In genomic region chr9:57610359-57610826, GRCm38 (mm10) we compare ENCODE assay signal across 20 mouse cellular contexts. TPM values are rescaled to one million over a fixed set of nuclear protein-coding genes. Genes with fewer than 3 reads are reported as not detected.
DNase-seq lines count a peak whose midpoint lies in the region; ATAC-seq and TF ChIP-seq lines count a peak whose summit lies in the region.
"Had no signal": no experiment of that assay in that cellular context is flagged by ENCODE, and none has a peak within 500 bp of the region (broad histone marks: within the 10 kb centered on the region; RNA-seq: fewer than 3 reads in every experiment).

No protein-coding gene starts in this region.

- no peaks in the 10 kb centered on the region for H3K9me3 ChIP-seq in forebrain, embryonic 15.5 days
- no peaks in the 10 kb centered on the region for H3K9me3 ChIP-seq in forebrain, embryonic 10.5 days
- H3K9me3 ChIP-seq: heart, embryonic 15.5 days had no signal

- no peak for DNase-seq in forebrain, embryonic 10.5 days (ENCODE audit: extremely low spot score, low spot score)
- DNase-seq in testis, postnatal 14 days (ENCODE audit: low spot score): no peak
- DNase-seq in cerebellum, postnatal 25 days: peak; percentile 63 to 64
- no peak for DNase-seq in spleen, postnatal 14 days (ENCODE audit: low spot score in 2 of 2)
- DNase-seq in gastrocnemius, postnatal 4 days (ENCODE audit: low spot score in 2 of 2): no peak
- no peak for DNase-seq in urinary bladder, postnatal 36 days (ENCODE audit: low spot score in 2 of 2)
- DNase-seq: adrenal gland, adult 2 months; heart, adult 11 months; kidney, adult 8-10 months; lung, adult 2 months; right cerebral cortex, postnatal 14 days; thymus, postnatal 14 days had no signal

- TF ChIP-seq CTCF in testis, adult 2 months (IDR thresholded peaks at IDR 0.05; ENCODE audit: control insufficient read depth, insufficient read depth, insufficient replicate concordance, low read depth, low read length): no peak

- peak; percentile 82 for ATAC-seq in forebrain, embryonic 15.5 days (replicated peaks)
- ATAC-seq: Patski had no signal

- WGBS in forebrain, embryonic 15.5 days: 34% methylated on average over 3 of the region's 3 CpGs
- WGBS in forebrain, embryonic 10.5 days: 55% methylated on average over 3 of the region's 3 CpGs

- H3K4me1 ChIP-seq in forebrain, embryonic 15.5 days: peaks cover 21% of the 10 kb centered on the region
- H3K4me1 ChIP-seq in forebrain, embryonic 10.5 days: peaks cover 27% of the 10 kb centered on the region
- peaks cover 5% of the 10 kb centered on the region for H3K4me1 ChIP-seq in testis, adult 2 months (ENCODE audit: control insufficient read depth, insufficient read depth, low read length)

- no peak for TF ChIP-seq POLR2A in testis, adult 2 months (IDR thresholded peaks at IDR 0.05; ENCODE audit: control insufficient read depth, low read depth, low read length)

- H3K4me2 ChIP-seq in forebrain, embryonic 15.5 days (replicated peaks): no peak overlapping the region
- H3K4me2 ChIP-seq: heart, embryonic 15.5 days had no signal

- peak overlapping the region; percentile 69 for H3K27ac ChIP-seq in forebrain, embryonic 15.5 days (replicated peaks)
- H3K27ac ChIP-seq in forebrain, embryonic 10.5 days: no peak overlapping the region
- H3K27ac ChIP-seq in testis, adult 2 months (ENCODE audit: control insufficient read depth, insufficient read depth, low read depth, low read length): no peak overlapping the region
- H3K27ac ChIP-seq: heart, embryonic 15.5 days had no signal

- no peak overlapping the region for H3K4me3 ChIP-seq in forebrain, embryonic 15.5 days
- no peak overlapping the region for H3K4me3 ChIP-seq in forebrain, embryonic 10.5 days
- peak overlapping the region; percentile 57; the same call in 1 of the 2 replicates for H3K4me3 ChIP-seq in testis, adult 2 months (ENCODE audit: control insufficient read depth, low read depth, low read length)
- H3K4me3 ChIP-seq: heart, embryonic 15.5 days had no signal

- H3K27me3 ChIP-seq in forebrain, embryonic 15.5 days: peaks cover 7% of the 10 kb centered on the region; the same call in 1 of the 2 replicates
- peaks cover 24% of the 10 kb centered on the region for H3K27me3 ChIP-seq in forebrain, embryonic 10.5 days (ENCODE audit: poor library complexity, severe bottlenecking)
- H3K27me3 ChIP-seq in testis, adult 2 months (ENCODE audit: control insufficient read depth, insufficient read depth, low read length): no peaks in the 10 kb centered on the region
- H3K27me3 ChIP-seq: Patski had no signal

- no peak overlapping the region for H3K9ac ChIP-seq in forebrain, embryonic 15.5 days (replicated peaks)
- H3K9ac ChIP-seq: heart, embryonic 15.5 days had no signal

- no peaks in the 10 kb centered on the region for H3K36me3 ChIP-seq in forebrain, embryonic 15.5 days
- no peaks in the 10 kb centered on the region for H3K36me3 ChIP-seq in forebrain, embryonic 10.5 days (replicated peaks)
- H3K36me3 ChIP-seq in testis, adult 2 months (ENCODE audit: control insufficient read depth, insufficient read depth, low read length): no peaks in the 10 kb centered on the region
- H3K36me3 ChIP-seq: heart, embryonic 15.5 days had no signal

RNA-seq across cellular contexts. Expression of gene Cplx3, which starts 4.3 kb away (rescaled TPM):
- 0.45 TPM in 1 of 2 replicates, not detected in the other for polyA plus RNA-seq in forebrain, embryonic 15.5 days (2015; fragmentation: Nextera tagmentation; extraction: Ambion mirVana)
- polyA plus RNA-seq in forebrain, embryonic 10.5 days (2016; fragmentation: Nextera tagmentation; extraction: Ambion mirVana): 1.9 and 2.9 TPM in 2 replicates
- polyA plus RNA-seq in testis, adult 2 months (2012; rRNA removed): 0.16 TPM in 1 of 2 replicates, not detected in the other
- total RNA-seq in gastrocnemius, postnatal 4 days (2021): not detected
- total RNA-seq: adrenal gland, adult 2 months had no signal
- polyA plus RNA-seq: adrenal gland, adult 2 months; heart, embryonic 15.5 days; limb, embryonic 14.5 days; lung, adult 2 months had no signal

RNA-seq across cellular contexts. Expression of gene Lman1l, which starts 10.2 kb away (rescaled TPM):
- not detected in 2 replicates for polyA plus RNA-seq in forebrain, embryonic 15.5 days (2015; fragmentation: Nextera tagmentation; extraction: Ambion mirVana)
- polyA plus RNA-seq in forebrain, embryonic 10.5 days (2016; fragmentation: Nextera tagmentation; extraction: Ambion mirVana): not detected in 2 replicates
- polyA plus RNA-seq in testis, adult 2 months (2012; rRNA removed): 0.06 TPM in 1 of 2 replicates, not detected in the other
- total RNA-seq in gastrocnemius, postnatal 4 days (2021): not detected
- total RNA-seq: adrenal gland, adult 2 months; layer of hippocampus, adult 18-20 months; left cerebral cortex, adult 8-10 months had no signal
- polyA plus RNA-seq: adrenal gland, adult 2 months; embryonic facial prominence, embryonic 11.5 days; heart, embryonic 15.5 days; limb, embryonic 14.5 days had no signal

RNA-seq across cellular contexts. Expression of gene Ulk3, which starts 21.1 kb away (rescaled TPM):
- polyA plus RNA-seq in forebrain, embryonic 15.5 days (2015; fragmentation: Nextera tagmentation; extraction: Ambion mirVana): 26.6 and 29.8 TPM in 2 replicates
- 12.8 and 14.7 TPM in 2 replicates for polyA plus RNA-seq in forebrain, embryonic 10.5 days (2016; fragmentation: Nextera tagmentation; extraction: Ambion mirVana)
- polyA plus RNA-seq in testis, adult 2 months (2012; rRNA removed): 9.2 and 9.5 TPM in 2 replicates
- 10 to 100 TPM; 14.3 to 15.3 TPM for total RNA-seq in gastrocnemius, postnatal 4 days (2021)

RNA-seq across cellular contexts. Expression of gene Csk, which starts 43.0 kb away (rescaled TPM):
- polyA plus RNA-seq in forebrain, embryonic 15.5 days (2015; fragmentation: Nextera tagmentation; extraction: Ambion mirVana): 37.4 and 41.7 TPM in 2 replicates
- 28.8 and 33.9 TPM in 2 replicates for polyA plus RNA-seq in forebrain, embryonic 10.5 days (2016; fragmentation: Nextera tagmentation; extraction: Ambion mirVana)
- 13.4 and 13.9 TPM in 2 replicates for polyA plus RNA-seq in testis, adult 2 months (2012; rRNA removed)
- 10 to 100 TPM; 39.5 to 42.9 TPM for total RNA-seq in gastrocnemius, postnatal 4 days (2021)

RNA-seq across cellular contexts. Expression of gene Scamp2, which starts 49.6 kb away (rescaled TPM):
- 57.7 and 60.5 TPM in 2 replicates for polyA plus RNA-seq in forebrain, embryonic 15.5 days (2015; fragmentation: Nextera tagmentation; extraction: Ambion mirVana)
- polyA plus RNA-seq in forebrain, embryonic 10.5 days (2016; fragmentation: Nextera tagmentation; extraction: Ambion mirVana): 51.1 and 52.8 TPM in 2 replicates
- polyA plus RNA-seq in testis, adult 2 months (2012; rRNA removed): 465 and 495 TPM in 2 replicates
- total RNA-seq in gastrocnemius, postnatal 4 days (2021): 10 to 100 TPM; 68.2 to 75.6 TPM

Comparison
In these comparisons a context has a peak if more than half of its experiments do, and no peak if none do; other contexts are left out.
1. DNase-seq: peak in cerebellum, postnatal 25 days (2 of 2); none in forebrain, embryonic 10.5 days (single experiment), testis, postnatal 14 days (single experiment), spleen, postnatal 14 days (0 of 2), gastrocnemius, postnatal 4 days (0 of 2) and urinary bladder, postnatal 36 days (0 of 2).